ENCODE assay signal across 8 mouse cellular contexts in the genomic region with DNA sequence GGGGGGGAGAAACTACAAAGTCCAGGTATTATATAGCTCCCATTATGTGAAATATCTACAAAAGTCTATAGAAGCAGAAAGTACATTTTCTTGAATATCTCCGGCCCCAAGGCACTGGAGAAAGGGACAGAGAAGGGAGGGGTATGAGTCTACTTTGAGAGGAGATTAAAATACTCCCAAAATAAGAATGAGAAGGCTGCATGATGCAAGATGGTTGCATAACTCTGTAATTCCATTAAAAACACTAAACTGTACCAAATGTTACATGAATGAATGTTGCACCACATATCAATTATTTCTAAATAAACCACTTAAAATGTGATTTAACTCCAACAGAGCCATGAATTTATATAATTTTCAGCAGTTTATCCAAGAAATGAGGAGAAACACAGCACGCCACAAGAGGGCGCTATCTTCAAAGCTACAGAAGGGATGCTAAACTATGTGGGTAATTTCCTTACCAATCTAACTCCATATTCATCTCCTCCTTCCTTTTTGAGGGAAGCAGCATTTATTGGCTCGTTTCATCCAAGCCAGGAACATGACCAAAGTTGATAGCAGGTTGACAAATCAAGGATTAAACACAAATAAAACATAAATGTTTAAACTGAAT.
DNase-seq lines count a peak whose midpoint lies in the region; ATAC-seq and TF ChIP-seq lines count a peak whose summit lies in the region.

No protein-coding gene starts in this region.

- H3K27ac ChIP-seq in ES-Bruce4 (ENCODE audit: insufficient read depth, low read length), result no peak overlapping the region
- no peak overlapping the region for H3K27ac ChIP-seq in forebrain, embryonic 16.5 days (ENCODE audit: low read length)
- H3K27ac ChIP-seq in liver, adult 2 months (replicated peaks; ENCODE audit: insufficient read depth, low read depth, low read length), result no peak overlapping the region

- H3K4me3 ChIP-seq in ES-Bruce4 (ENCODE audit: low read depth, low read length), result no peak overlapping the region
- no peak overlapping the region for H3K4me3 ChIP-seq in forebrain, embryonic 16.5 days (replicated peaks; ENCODE audit: low read length)
- no peak overlapping the region for H3K4me3 ChIP-seq in liver, adult 2 months (ENCODE audit: insufficient read depth, low read depth, low read length)

- no peaks in the 10 kb centered on the region for H3K27me3 ChIP-seq in ES-Bruce4 (ENCODE audit: control insufficient read depth, insufficient read depth, low read length, poor library complexity, severe bottlenecking)
- no peaks in the 10 kb centered on the region for H3K27me3 ChIP-seq in forebrain, embryonic 16.5 days (replicated peaks; ENCODE audit: control insufficient read depth, insufficient read depth, low read length)
- H3K27me3 ChIP-seq in liver, adult 2 months (ENCODE audit: control insufficient read depth, insufficient read depth, low read length), result no peaks in the 10 kb centered on the region

- peaks cover 17% of the 10 kb centered on the region; the same call in 1 of the 2 replicates for H3K79me2 ChIP-seq in liver, adult 2 months (ENCODE audit: control insufficient read depth, insufficient read depth, low read length)

- TF ChIP-seq POLR2A in ES-Bruce4 (IDR thresholded peaks at IDR 0.05; ENCODE audit: insufficient read depth, low read length), result no peak
- no peak for TF ChIP-seq POLR2A in liver, adult 2 months (IDR thresholded peaks at IDR 0.05; ENCODE audit: extremely low read depth, insufficient read depth, low read length)

- H3K9me3 ChIP-seq in ES-Bruce4 (replicated peaks; ENCODE audit: control insufficient read depth, insufficient read depth, low read length, poor library complexity, severe bottlenecking), result no peaks in the 10 kb centered on the region
- H3K9me3 ChIP-seq in forebrain, embryonic 16.5 days (ENCODE audit: control insufficient read depth, low read length), result no peaks in the 10 kb centered on the region

- WGBS in forebrain, embryonic 16.5 days, result 11% methylated on average over 4 of the region's 4 CpGs
- 11% methylated on average over 4 of the region's 4 CpGs for WGBS in liver, adult 2 months

- peak; percentile 46; the same call in 1 of the 2 replicates for ATAC-seq in cerebellum, adult (ENCODE audit: insufficient number of reproducible peaks, low FRiP score, low TSS enrichment)
- peak; percentile 36; the same call in 1 of the 2 replicates for ATAC-seq in forebrain, embryonic 16.5 days
- no peak for ATAC-seq in megakaryocyte-erythroid progenitor cell, adult 5-6 weeks (replicated peaks; ENCODE audit: low FRiP score, low TSS enrichment, poor library complexity, severe bottlenecking)

- peak; percentile 13 for TF ChIP-seq CTCF in ES-Bruce4 (IDR thresholded peaks at IDR 0.05; ENCODE audit: low read depth, low read length)
- peak; percentile 51; the same call in 1 of the 2 replicates for TF ChIP-seq CTCF in liver, adult 2 months (IDR thresholded peaks at IDR 0.05; ENCODE audit: low read depth, low read length)

- no peaks in the 10 kb centered on the region for H3K36me3 ChIP-seq in ES-Bruce4 (ENCODE audit: control insufficient read depth, insufficient read depth, low read length, poor library complexity, severe bottlenecking)
- H3K36me3 ChIP-seq in forebrain, embryonic 16.5 days (ENCODE audit: control insufficient read depth, insufficient read depth), result no peaks in the 10 kb centered on the region
- H3K36me3 ChIP-seq in liver, adult 2 months (ENCODE audit: control insufficient read depth, insufficient read depth, low read length), result no peaks in the 10 kb centered on the region

- no peak overlapping the region for H3K9ac ChIP-seq in ES-Bruce4 (ENCODE audit: low read depth, poor library complexity, severe bottlenecking)
- no peak overlapping the region for H3K9ac ChIP-seq in forebrain, embryonic 16.5 days (replicated peaks; ENCODE audit: low read depth, low read length)
- no peak overlapping the region for H3K9ac ChIP-seq in liver, adult 2 months (ENCODE audit: low read depth, low read length)

- peak; percentile 64 for DNase-seq in 416B (ENCODE audit: low read depth)
- DNase-seq in kidney, postnatal 10 days, result peak; percentile 85
- peak; percentile 45 for DNase-seq in liver, adult 2 months (ENCODE audit: extremely low read depth, low read depth, low spot score)
- DNase-seq in right cerebral cortex, postnatal 10 days (ENCODE audit: low spot score in 2 of 2), result peak; percentile 85 to 87

- H3K4me1 ChIP-seq in ES-Bruce4 (ENCODE audit: control insufficient read depth, insufficient read depth, low read length), result no peaks in the 10 kb centered on the region
- peaks cover 7% of the 10 kb centered on the region; the same call in 1 of the 2 replicates for H3K4me1 ChIP-seq in forebrain, embryonic 16.5 days (replicated peaks; ENCODE audit: control insufficient read depth, insufficient read depth, low read length)
- peaks cover 4% of the 10 kb centered on the region for H3K4me1 ChIP-seq in liver, adult 2 months (ENCODE audit: control insufficient read depth, insufficient read depth, low read length)

- TF ChIP-seq EP300 in ES-Bruce4 (IDR thresholded peaks at IDR 0.05; ENCODE audit: insufficient read depth, low read depth, low read length), result no peak

- H3K4me2 ChIP-seq in forebrain, embryonic 16.5 days (ENCODE audit: low read length), result no peak overlapping the region
